Mouse (Mus musculus) erythroblast, embryonic 14.5 days (primary cell): ENCODE measurements around the gene Mpc1.

Experiments used
- GATA1 ChIP-seq: IDR thresholded peaks from 2 replicates; pipeline ENCODE4 v1.6.1; 2012; ENCODE audit warnings: low read length, inconsistent platforms, mixed read lengths
- TAL1 ChIP-seq: IDR thresholded peaks from 3 replicates; pipeline ENCODE4 v1.6.1; 2012; ENCODE audit warnings: low read length, inconsistent platforms, mixed read lengths

DNA sequence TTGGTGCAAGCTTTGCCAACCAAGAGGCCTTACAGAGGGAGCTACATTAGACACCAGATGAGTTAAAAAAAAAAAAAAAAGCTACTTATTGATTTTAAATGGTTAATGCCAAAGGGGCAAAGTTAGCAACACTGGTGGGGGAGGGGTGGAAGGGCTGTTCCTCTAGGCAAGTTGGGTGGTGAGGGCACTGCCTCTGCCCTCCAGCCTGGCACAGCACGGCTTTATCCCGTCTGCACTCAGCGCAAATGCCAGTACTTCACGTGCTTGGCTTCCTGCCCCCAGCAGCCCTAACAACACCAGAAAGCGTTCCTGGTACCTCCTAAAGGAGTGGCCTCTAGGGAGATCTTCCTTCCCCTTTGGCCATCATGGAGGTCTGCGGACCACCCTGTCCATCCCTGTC is 60.7 kb downstream of the Mpc1 start:
- TF ChIP-seq GATA1 (no peak), TAL1 (no peak)
